Mouse (Mus musculus): ENCODE results near the gene Slc2a3. TPM values are rescaled to one million over a fixed set of nuclear protein-coding genes. Genes with fewer than 3 reads are reported as not detected.
"Not testable (repeated sequence)": the region's sequence is repeated elsewhere in the genome, so short reads cannot be mapped to it uniquely, and the experiment has no call there.

Slc2a3 gene
- polyA plus RNA-seq, 1 experiment from 2014 or later = 12.1 TPM

DNA sequence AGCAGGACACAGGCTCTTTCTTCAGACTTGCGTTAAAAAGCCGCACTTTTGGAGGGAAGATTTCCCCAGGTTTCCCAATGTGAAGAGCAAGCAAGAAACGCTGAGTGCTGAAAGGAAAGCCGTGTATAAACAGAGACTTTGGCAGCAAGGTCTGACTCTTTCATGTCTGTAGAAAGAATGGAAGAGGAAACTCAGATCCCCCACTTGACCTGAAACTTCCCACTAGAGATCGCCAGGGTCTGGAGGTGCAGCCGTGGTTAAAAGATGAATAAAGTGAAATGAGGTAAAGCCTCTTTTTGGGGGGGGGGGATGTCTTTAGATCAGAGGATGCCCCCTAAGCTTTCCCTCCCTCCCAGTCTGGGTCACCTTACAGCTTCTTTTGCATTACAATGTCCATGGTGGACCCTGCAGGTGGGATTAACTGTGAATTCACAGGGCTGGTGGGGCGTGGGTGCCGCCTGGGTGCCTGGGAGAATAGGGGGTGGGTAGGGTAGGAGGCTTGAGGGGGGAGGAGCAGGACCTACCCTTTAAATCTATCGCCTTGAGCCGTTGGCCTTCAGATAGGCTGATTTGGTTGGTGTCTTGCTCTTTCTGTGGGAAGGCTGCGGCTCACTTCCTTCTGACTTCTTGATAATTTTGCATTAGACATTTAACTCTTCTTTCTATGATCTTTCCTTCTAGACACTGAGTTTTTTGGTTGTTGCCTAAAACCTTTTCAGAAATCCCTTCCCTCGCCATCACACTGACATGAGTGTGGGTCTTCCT lies 94.2 kb downstream of the Slc2a3 start, which contains the start of gene Nanog:
Gene Nanog, plus strand, starts transcription at position 454 of the 765 bp plus-strand sequence.
- ATAC-seq (ENCODE audit: insufficient read depth, low FRiP score) = no peak
- H3K4me1 ChIP-seq (ENCODE audit: control insufficient read depth, insufficient read depth, low read length) = peaks cover 2% of the 10 kb centered on the region; the same call in 1 of the 2 replicates

GRCm38 (mm10) chr6:122706337-122706840 lies 95.1 kb downstream of the Slc2a3 start:
- Histone ChIP-seq H3K9me3 (replicated peaks; ENCODE audit: control insufficient read depth, low read length) (no peaks in the 10 kb centered on the region), H3K36me3 (ENCODE audit: control insufficient read depth, insufficient read depth, low read length) (no peaks in the 10 kb centered on the region), H3K27ac (ENCODE audit: low read length) (no peak overlapping the region), H3K9ac (ENCODE audit: low read length) (no peak overlapping the region), H3K4me3 (replicated peaks; ENCODE audit: low read length) (no peak overlapping the region), H3K4me2 (ENCODE audit: low read depth, low read length) (no peak overlapping the region), H3K27me3 (ENCODE audit: control insufficient read depth, insufficient read depth, low read length) (no peaks in the 10 kb centered on the region), H3K4me1 (ENCODE audit: control insufficient read depth, insufficient read depth, low read length) (peaks cover 3% of the 10 kb centered on the region; the same call in 1 of the 2 replicates)
- ATAC-seq (ENCODE audit: insufficient read depth, low FRiP score) = no peak
- WGBS = 63% methylated on average over 12 of the region's 12 CpGs

More for the DNA sequence above, 94.2 kb downstream of the Slc2a3 start, which contains the start of gene Nanog:
- H3K9ac ChIP-seq (ENCODE audit: low read length) = no peak within 1 kb of the TSS
- no peaks in the 10 kb centered on the region for H3K9me3 ChIP-seq (replicated peaks; ENCODE audit: control insufficient read depth, low read length)
- no peak within 1 kb of the TSS for H3K4me3 ChIP-seq (replicated peaks; ENCODE audit: low read length)
- 21% methylated on average over 12 of the region's 12 CpGs for WGBS
- no peak within 1 kb of the TSS for H3K4me2 ChIP-seq (ENCODE audit: low read depth, low read length)
- H3K27ac ChIP-seq (ENCODE audit: low read length) = no peak within 1 kb of the TSS
- no peaks in the 10 kb centered on the region for H3K27me3 ChIP-seq (ENCODE audit: control insufficient read depth, insufficient read depth, low read length)
- H3K36me3 ChIP-seq (ENCODE audit: control insufficient read depth, insufficient read depth, low read length) = no peaks in the 10 kb centered on the region

DNA sequence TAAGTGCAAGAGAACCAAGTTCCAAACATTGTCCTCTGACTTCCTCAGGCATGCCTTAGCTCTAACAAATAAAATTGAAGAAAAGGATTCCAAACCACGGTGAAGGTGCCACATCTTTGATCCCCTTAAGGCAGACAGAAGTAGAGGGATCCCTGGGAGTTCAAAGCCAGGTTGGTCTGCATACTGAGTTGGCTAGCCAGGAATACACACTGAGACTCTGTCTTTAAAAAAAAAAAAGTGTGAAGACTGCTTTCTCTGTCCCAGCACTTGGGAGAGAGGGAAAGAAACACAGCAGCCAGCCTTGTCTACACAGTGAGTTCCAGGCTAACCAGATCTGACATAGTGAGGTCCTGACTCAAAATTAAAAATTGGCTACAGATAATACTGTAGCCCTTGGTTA lies 97.7 kb downstream of the Slc2a3 start:
- Histone ChIP-seq H3K27me3 (ENCODE audit: control insufficient read depth, insufficient read depth, low read length) (no peaks in the 10 kb centered on the region), H3K9ac (ENCODE audit: low read length) (no peak overlapping the region), H3K4me2 (ENCODE audit: low read depth, low read length) (no peak overlapping the region), H3K9me3 (replicated peaks; ENCODE audit: control insufficient read depth, low read length) (no peaks in the 10 kb centered on the region), H3K27ac (ENCODE audit: low read length) (no peak overlapping the region), H3K36me3 (ENCODE audit: control insufficient read depth, insufficient read depth, low read length) (no peaks in the 10 kb centered on the region), H3K4me1 (ENCODE audit: control insufficient read depth, insufficient read depth, low read length) (peaks cover 3% of the 10 kb centered on the region; the same call in 1 of the 2 replicates), H3K4me3 (replicated peaks; ENCODE audit: low read length) (no peak overlapping the region)
- no peak for ATAC-seq (ENCODE audit: insufficient read depth, low FRiP score)
- 33% methylated on average over 1 of the region's 1 CpGs for WGBS

DNA sequence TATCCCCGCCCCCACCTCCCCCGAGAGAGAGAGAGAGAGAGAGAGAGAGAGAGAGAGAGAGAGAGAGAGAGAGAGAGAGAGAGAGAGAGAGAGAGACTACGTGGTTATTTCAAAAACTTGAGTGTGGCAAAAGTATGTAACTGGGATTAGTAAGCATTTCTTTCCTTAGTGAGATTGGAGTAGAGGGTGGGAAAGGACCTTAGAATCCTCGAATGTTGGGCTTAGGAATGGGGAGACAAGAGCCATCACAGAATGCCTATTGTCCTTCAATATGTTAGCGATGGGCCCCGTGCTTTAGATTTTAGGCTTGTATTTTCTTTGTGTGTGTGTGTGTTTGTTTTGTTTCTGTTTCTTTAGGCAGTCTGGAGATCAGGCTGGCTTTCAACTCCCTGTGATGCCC lies 98.2 kb downstream of the Slc2a3 start:
- H3K9ac ChIP-seq (ENCODE audit: low read length) = no peak overlapping the region
- peaks cover 3% of the 10 kb centered on the region; the same call in 1 of the 2 replicates for H3K4me1 ChIP-seq (ENCODE audit: control insufficient read depth, insufficient read depth, low read length)
- no peaks in the 10 kb centered on the region for H3K9me3 ChIP-seq (replicated peaks; ENCODE audit: control insufficient read depth, low read length)
- no peak overlapping the region for H3K27ac ChIP-seq (ENCODE audit: low read length)
- peak overlapping the region; percentile 56 for H3K4me2 ChIP-seq (ENCODE audit: low read depth, low read length)
- no peaks in the 10 kb centered on the region for H3K36me3 ChIP-seq (ENCODE audit: control insufficient read depth, insufficient read depth, low read length)
- no peak overlapping the region for H3K4me3 ChIP-seq (replicated peaks; ENCODE audit: low read length)
- H3K27me3 ChIP-seq (ENCODE audit: control insufficient read depth, insufficient read depth, low read length) = no peaks in the 10 kb centered on the region
- WGBS = 26% methylated on average over 6 of the region's 6 CpGs
- ATAC-seq (ENCODE audit: insufficient read depth, low FRiP score) = no peak

GRCm38 (mm10) chr6:122702480-122703124 lies 98.8 kb downstream of the Slc2a3 start:
- peak overlapping the region; percentile 56 for H3K4me2 ChIP-seq (ENCODE audit: low read depth, low read length)
- H3K27me3 ChIP-seq (ENCODE audit: control insufficient read depth, insufficient read depth, low read length) = no peaks in the 10 kb centered on the region
- no peaks in the 10 kb centered on the region for H3K9me3 ChIP-seq (replicated peaks; ENCODE audit: control insufficient read depth, low read length)
- peaks cover 3% of the 10 kb centered on the region; the same call in 1 of the 2 replicates for H3K4me1 ChIP-seq (ENCODE audit: control insufficient read depth, insufficient read depth, low read length)
- WGBS = 7% methylated on average over 20 of the region's 20 CpGs
- ATAC-seq (ENCODE audit: insufficient read depth, low FRiP score) = peak; percentile 64; the same call in 1 of the 2 replicates
- peak overlapping the region; percentile 11 for H3K9ac ChIP-seq (ENCODE audit: low read length)
- peak overlapping the region; percentile 62; the same call in 1 of the 2 replicates for H3K27ac ChIP-seq (ENCODE audit: low read length)
- H3K4me3 ChIP-seq (replicated peaks; ENCODE audit: low read length) = peak overlapping the region; percentile 42
- H3K36me3 ChIP-seq (ENCODE audit: control insufficient read depth, insufficient read depth, low read length) = no peaks in the 10 kb centered on the region

DNA sequence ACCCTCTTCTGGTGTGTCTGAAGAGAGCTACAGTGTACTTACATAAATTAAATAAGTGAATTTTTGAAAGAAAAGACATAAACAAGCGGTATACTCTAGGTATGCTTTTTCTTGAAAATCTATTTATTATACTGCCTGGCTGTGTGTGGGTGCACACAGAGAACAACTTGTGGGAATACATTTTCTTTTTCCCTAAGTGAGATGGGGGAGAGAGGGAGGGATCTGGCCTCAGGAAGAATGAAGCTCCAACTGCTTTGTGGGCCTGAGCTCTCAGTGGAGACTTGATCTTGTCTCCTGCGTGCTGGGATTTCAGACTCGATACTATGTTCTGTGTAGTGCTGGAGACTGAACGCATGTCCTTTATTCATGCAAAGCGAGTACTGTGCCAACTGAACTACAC lies 99.6 kb downstream of the Slc2a3 start:
- Histone ChIP-seq H3K27me3 (ENCODE audit: control insufficient read depth, insufficient read depth, low read length) (no peaks in the 10 kb centered on the region), H3K9me3 (replicated peaks; ENCODE audit: control insufficient read depth, low read length) (no peaks in the 10 kb centered on the region), H3K4me1 (ENCODE audit: control insufficient read depth, insufficient read depth, low read length) (peaks cover 3% of the 10 kb centered on the region; the same call in 1 of the 2 replicates), H3K9ac (ENCODE audit: low read length) (no peak overlapping the region), H3K27ac (ENCODE audit: low read length) (peak overlapping the region; percentile 60), H3K36me3 (ENCODE audit: control insufficient read depth, insufficient read depth, low read length) (no peaks in the 10 kb centered on the region), H3K4me2 (ENCODE audit: low read depth, low read length) (no peak overlapping the region), H3K4me3 (replicated peaks; ENCODE audit: low read length) (no peak overlapping the region)
- ATAC-seq (ENCODE audit: insufficient read depth, low FRiP score) = no peak
- WGBS = 78% methylated on average over 5 of the region's 5 CpGs

GRCm38 (mm10) chr6:122699628-122700027 lies 101.8 kb downstream of the Slc2a3 start:
- not testable (repeated sequence) for H3K4me3 ChIP-seq (replicated peaks; ENCODE audit: low read length); ATAC-seq (ENCODE audit: insufficient read depth, low FRiP score); H3K9me3 ChIP-seq (replicated peaks; ENCODE audit: control insufficient read depth, low read length); H3K36me3 ChIP-seq (ENCODE audit: control insufficient read depth, insufficient read depth, low read length); H3K4me1 ChIP-seq (ENCODE audit: control insufficient read depth, insufficient read depth, low read length); H3K27me3 ChIP-seq (ENCODE audit: control insufficient read depth, insufficient read depth, low read length); H3K27ac ChIP-seq (ENCODE audit: low read length); H3K4me2 ChIP-seq (ENCODE audit: low read depth, low read length); H3K9ac ChIP-seq (ENCODE audit: low read length)
- 75% methylated on average over 2 of the region's 2 CpGs for WGBS

DNA sequence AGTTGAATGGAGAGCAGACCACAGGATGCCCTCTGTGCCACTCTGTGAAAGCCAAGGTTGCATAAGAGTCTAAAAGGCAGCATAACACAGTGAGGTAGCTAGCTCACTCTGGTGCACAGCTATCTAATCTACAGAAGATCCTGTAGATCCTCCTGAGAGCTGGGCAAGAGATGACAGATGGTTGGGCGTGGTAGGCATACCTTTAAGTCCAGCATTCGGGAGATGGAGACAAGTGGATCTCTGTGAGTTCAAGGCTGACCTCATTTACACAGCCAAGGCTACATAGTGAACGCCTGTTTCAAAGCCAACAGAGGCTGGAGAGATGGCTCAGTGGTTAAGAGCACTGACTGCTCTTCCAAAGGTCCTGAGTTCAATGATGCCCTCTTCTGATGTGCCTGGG lies 106.0 kb downstream of the Slc2a3 start:
- Histone ChIP-seq H3K4me3 (replicated peaks; ENCODE audit: low read length) (no peak overlapping the region), H3K27me3 (ENCODE audit: control insufficient read depth, insufficient read depth, low read length) (no peaks in the 10 kb centered on the region), H3K36me3 (ENCODE audit: control insufficient read depth, insufficient read depth, low read length) (no peaks in the 10 kb centered on the region), H3K9me3 (replicated peaks; ENCODE audit: control insufficient read depth, low read length) (no peaks in the 10 kb centered on the region), H3K9ac (ENCODE audit: low read length) (no peak overlapping the region), H3K4me1 (ENCODE audit: control insufficient read depth, insufficient read depth, low read length) (no peaks in the 10 kb centered on the region), H3K4me2 (ENCODE audit: low read depth, low read length) (no peak overlapping the region), H3K27ac (ENCODE audit: low read length) (no peak overlapping the region)
- no peak for ATAC-seq (ENCODE audit: insufficient read depth, low FRiP score)
- 79% methylated on average over 3 of the region's 3 CpGs for WGBS

- no peak overlapping the region for H3K27ac ChIP-seq (ENCODE audit: low read length)
- H3K9me3 ChIP-seq (replicated peaks; ENCODE audit: control insufficient read depth, low read length) = no peaks in the 10 kb centered on the region
- H3K9ac ChIP-seq (ENCODE audit: low read length) = no peak overlapping the region
- H3K27me3 ChIP-seq (ENCODE audit: control insufficient read depth, insufficient read depth, low read length) = no peaks in the 10 kb centered on the region
- H3K4me1 ChIP-seq (ENCODE audit: control insufficient read depth, insufficient read depth, low read length) = no peaks in the 10 kb centered on the region
- H3K4me2 ChIP-seq (ENCODE audit: low read depth, low read length) = no peak overlapping the region
- no peak overlapping the region for H3K4me3 ChIP-seq (replicated peaks; ENCODE audit: low read length)
- no peak for ATAC-seq (ENCODE audit: insufficient read depth, low FRiP score)
- 84% methylated on average over 5 of the region's 5 CpGs for WGBS
- no peaks in the 10 kb centered on the region for H3K36me3 ChIP-seq (ENCODE audit: control insufficient read depth, insufficient read depth, low read length)
These were observed 111.4 kb downstream of the Slc2a3 start for GRCm38 (mm10) chr6:122690082-122690481.

All from stomach, embryonic 16.5 days (tissue).